In genomic region chr13:44102257-44102656, GRCm38 (mm10) we compare ENCODE assay signal across 28 mouse cellular contexts.
DNase-seq lines count a peak whose midpoint lies in the region; ATAC-seq and TF ChIP-seq lines count a peak whose summit lies in the region.
"Had no signal": no experiment of that assay in that cellular context is flagged by ENCODE, and none has a peak within 500 bp of the region (broad histone marks: within the 10 kb centered on the region; RNA-seq: fewer than 3 reads in every experiment).

No protein-coding gene starts in this region.

- ATAC-seq in forebrain, postnatal 0 days: no peak
- ATAC-seq in intestine, embryonic 14.5 days (replicated peaks; ENCODE audit: low FRiP score, low TSS enrichment, low read depth): no peak
- ATAC-seq in intestine, postnatal 0 days: no peak
- no peak for ATAC-seq in midbrain, embryonic 16.5 days
- ATAC-seq in midbrain, embryonic 15.5 days (replicated peaks): no peak
- ATAC-seq: activated CD4-positive, CD25-positive, alpha-beta regulatory T cell, adult 4 months; hindbrain, embryonic 16.5 days; intestine, embryonic 16.5 days had no signal

- intact Hi-C loops in heart, postnatal 14 days (cut with DNase I): no loop called here

- no peaks in the 10 kb centered on the region for H3K9me3 ChIP-seq in forebrain, embryonic 10.5 days
- no peaks in the 10 kb centered on the region for H3K9me3 ChIP-seq in forebrain, postnatal 0 days (ENCODE audit: low read length)
- no peaks in the 10 kb centered on the region for H3K9me3 ChIP-seq in intestine, embryonic 14.5 days (ENCODE audit: control insufficient read depth, low read length)
- H3K9me3 ChIP-seq in intestine, postnatal 0 days (ENCODE audit: control insufficient read depth): no peaks in the 10 kb centered on the region
- no peaks in the 10 kb centered on the region for H3K9me3 ChIP-seq in midbrain, embryonic 16.5 days (replicated peaks; ENCODE audit: control insufficient read depth, low read length, poor library complexity, severe bottlenecking)
- H3K9me3 ChIP-seq in midbrain, embryonic 15.5 days: no peaks in the 10 kb centered on the region
- H3K9me3 ChIP-seq: embryonic facial prominence, embryonic 10.5 days; embryonic facial prominence, embryonic 13.5 days; heart, embryonic 12.5 days; heart, embryonic 15.5 days; hindbrain, embryonic 13.5 days had no signal

- no peak for DNase-seq in forebrain, embryonic 10.5 days (ENCODE audit: extremely low spot score, low spot score)
- DNase-seq in forebrain, postnatal 0 days: no peak
- peak; percentile 58 for DNase-seq in heart, adult 11 months
- DNase-seq in heart, postnatal 14 days: no peak
- peak; percentile 38 for DNase-seq in intestine, embryonic 14.5 days (ENCODE audit: low spot score)
- DNase-seq: adrenal gland, adult 8-10 months; adrenal gland, postnatal 25 days; cerebellum, adult 11-12 months; cerebellum, adult 8-10 months; cerebellum, postnatal 10 days; cerebellum, postnatal 36 days; embryo, embryonic 11 days; gastrocnemius, postnatal 25 days; heart, adult 2 months; heart, postnatal 10 days; heart, postnatal 4 days had no signal

- peak overlapping the region; percentile 92 for H3K27ac ChIP-seq in forebrain, embryonic 10.5 days
- H3K27ac ChIP-seq in forebrain, postnatal 0 days (ENCODE audit: low read depth, low read length): no peak overlapping the region
- H3K27ac ChIP-seq in intestine, embryonic 14.5 days (ENCODE audit: low read depth): no peak overlapping the region
- H3K27ac ChIP-seq in intestine, postnatal 0 days (ENCODE audit: low read depth, low read length): no peak overlapping the region
- 0 out of 2 replicates have a peak overlapping the region, but pooled peaks have one; percentile 75 for H3K27ac ChIP-seq in midbrain, embryonic 16.5 days (ENCODE audit: low read length)
- H3K27ac ChIP-seq in midbrain, embryonic 15.5 days: no peak overlapping the region
- H3K27ac ChIP-seq: embryonic facial prominence, embryonic 10.5 days; embryonic facial prominence, embryonic 13.5 days; heart, adult 2 months; heart, embryonic 15.5 days; hindbrain, embryonic 13.5 days had no signal

- no peak overlapping the region for H3K4me3 ChIP-seq in forebrain, embryonic 10.5 days
- no peak overlapping the region for H3K4me3 ChIP-seq in forebrain, postnatal 0 days (ENCODE audit: low read depth, low read length)
- H3K4me3 ChIP-seq in intestine, embryonic 14.5 days (ENCODE audit: low read depth, low read length): no peak overlapping the region
- no peak overlapping the region for H3K4me3 ChIP-seq in intestine, postnatal 0 days (ENCODE audit: low read depth, low read length)
- H3K4me3 ChIP-seq in midbrain, embryonic 16.5 days (ENCODE audit: low read depth, low read length): no peak overlapping the region
- no peak overlapping the region for H3K4me3 ChIP-seq in midbrain, embryonic 15.5 days
- H3K4me3 ChIP-seq: embryonic facial prominence, embryonic 10.5 days; embryonic facial prominence, embryonic 13.5 days; erythroblast, embryonic 14.5 days; heart, adult 2 months; heart, embryonic 12.5 days; heart, embryonic 15.5 days; hindbrain, embryonic 13.5 days had no signal

- TF ChIP-seq CTCF in forebrain, postnatal 0 days (IDR thresholded peaks at IDR 0.05; ENCODE audit: low read depth): no peak
- TF ChIP-seq CTCF in intestine, postnatal 0 days (IDR thresholded peaks at IDR 0.05; ENCODE audit: low read depth): no peak

- H3K4me1 ChIP-seq in forebrain, embryonic 10.5 days: peaks cover 62% of the 10 kb centered on the region
- peaks cover 14% of the 10 kb centered on the region; the same call in 1 of the 2 replicates for H3K4me1 ChIP-seq in forebrain, postnatal 0 days (ENCODE audit: insufficient read depth)
- H3K4me1 ChIP-seq in intestine, embryonic 14.5 days (replicated peaks; ENCODE audit: control insufficient read depth, insufficient read depth, low read length): peaks cover 10% of the 10 kb centered on the region
- no peaks in the 10 kb centered on the region for H3K4me1 ChIP-seq in intestine, postnatal 0 days (replicated peaks; ENCODE audit: control insufficient read depth, insufficient read depth, low read length)
- peaks cover 38% of the 10 kb centered on the region for H3K4me1 ChIP-seq in midbrain, embryonic 16.5 days (ENCODE audit: control insufficient read depth, insufficient read depth, low read length)
- peaks cover 41% of the 10 kb centered on the region for H3K4me1 ChIP-seq in midbrain, embryonic 15.5 days

- no peaks in the 10 kb centered on the region for H3K36me3 ChIP-seq in forebrain, embryonic 10.5 days (replicated peaks)
- H3K36me3 ChIP-seq in forebrain, postnatal 0 days (ENCODE audit: insufficient read depth): no peaks in the 10 kb centered on the region
- H3K36me3 ChIP-seq in intestine, embryonic 14.5 days (ENCODE audit: control insufficient read depth, insufficient read depth, low read length): no peaks in the 10 kb centered on the region
- no peaks in the 10 kb centered on the region for H3K36me3 ChIP-seq in intestine, postnatal 0 days (ENCODE audit: control insufficient read depth, insufficient read depth)
- H3K36me3 ChIP-seq in midbrain, embryonic 16.5 days (ENCODE audit: control insufficient read depth, insufficient read depth, low read length): no peaks in the 10 kb centered on the region
- H3K36me3 ChIP-seq in midbrain, embryonic 15.5 days (replicated peaks): no peaks in the 10 kb centered on the region
- H3K36me3 ChIP-seq: embryonic facial prominence, embryonic 10.5 days; embryonic facial prominence, embryonic 13.5 days; heart, embryonic 12.5 days; heart, embryonic 15.5 days; hindbrain, embryonic 13.5 days had no signal

- H3K27me3 ChIP-seq in forebrain, embryonic 10.5 days (ENCODE audit: poor library complexity, severe bottlenecking): peaks cover 57% of the 10 kb centered on the region
- no peaks in the 10 kb centered on the region for H3K27me3 ChIP-seq in forebrain, postnatal 0 days (ENCODE audit: insufficient read depth, low read length)
- H3K27me3 ChIP-seq in intestine, embryonic 14.5 days (replicated peaks; ENCODE audit: control insufficient read depth, insufficient read depth, low read length): 0 out of 2 replicates have a peak, but pooled peaks cover 5% of the 10 kb centered on the region
- no peaks in the 10 kb centered on the region for H3K27me3 ChIP-seq in intestine, postnatal 0 days (replicated peaks; ENCODE audit: control insufficient read depth, insufficient read depth, low read length)
- no peaks in the 10 kb centered on the region for H3K27me3 ChIP-seq in midbrain, embryonic 16.5 days (ENCODE audit: control insufficient read depth, insufficient read depth, low read depth, low read length)
- H3K27me3 ChIP-seq in midbrain, embryonic 15.5 days (replicated peaks): peaks cover 8% of the 10 kb centered on the region
- H3K27me3 ChIP-seq: heart, embryonic 12.5 days; heart, embryonic 15.5 days had no signal

- H3K4me2 ChIP-seq in forebrain, postnatal 0 days (ENCODE audit: low read depth): no peak overlapping the region
- H3K4me2 ChIP-seq in intestine, embryonic 14.5 days (ENCODE audit: low read length): no peak overlapping the region
- H3K4me2 ChIP-seq in intestine, postnatal 0 days (replicated peaks; ENCODE audit: low read depth): no peak overlapping the region
- no peak overlapping the region for H3K4me2 ChIP-seq in midbrain, embryonic 16.5 days (ENCODE audit: low read length)
- no peak overlapping the region for H3K4me2 ChIP-seq in midbrain, embryonic 15.5 days
- H3K4me2 ChIP-seq: embryonic facial prominence, embryonic 13.5 days; heart, embryonic 12.5 days; heart, embryonic 15.5 days; hindbrain, embryonic 13.5 days had no signal

- 66% methylated on average over 4 of the region's 4 CpGs for WGBS in forebrain, embryonic 10.5 days
- 44% methylated on average over 4 of the region's 4 CpGs for WGBS in forebrain, postnatal 0 days
- WGBS in intestine, embryonic 14.5 days: 74% methylated on average over 4 of the region's 4 CpGs
- WGBS in intestine, postnatal 0 days: 75% methylated on average over 4 of the region's 4 CpGs
- 29% methylated on average over 4 of the region's 4 CpGs for WGBS in midbrain, embryonic 16.5 days
- 26% methylated on average over 4 of the region's 4 CpGs for WGBS in midbrain, embryonic 15.5 days

- H3K9ac ChIP-seq in forebrain, postnatal 0 days: no peak overlapping the region
- H3K9ac ChIP-seq in intestine, embryonic 14.5 days (ENCODE audit: low read length): no peak overlapping the region
- no peak overlapping the region for H3K9ac ChIP-seq in intestine, postnatal 0 days (ENCODE audit: low read depth, low read length)
- H3K9ac ChIP-seq in midbrain, embryonic 16.5 days (ENCODE audit: low read depth, low read length): no peak overlapping the region
- no peak overlapping the region for H3K9ac ChIP-seq in midbrain, embryonic 15.5 days
- H3K9ac ChIP-seq: embryonic facial prominence, embryonic 13.5 days; heart, embryonic 12.5 days; heart, embryonic 15.5 days; hindbrain, embryonic 13.5 days had no signal

Comparison
In these comparisons a context has a peak if more than half of its experiments do, and no peak if none do; other contexts are left out.
1. DNase-seq: peak in heart, adult 11 months (single experiment) and intestine, embryonic 14.5 days (single experiment); none in forebrain, embryonic 10.5 days (single experiment), forebrain, postnatal 0 days (single experiment) and heart, postnatal 14 days (0 of 2).
2. H3K27ac ChIP-seq: peak in forebrain, embryonic 10.5 days (single experiment) and midbrain, embryonic 16.5 days (single experiment); none in forebrain, postnatal 0 days (single experiment), intestine, embryonic 14.5 days (single experiment), intestine, postnatal 0 days (single experiment) and midbrain, embryonic 15.5 days (single experiment).